Mouse (Mus musculus) bone marrow, adult 2 months (tissue): ENCODE data around the gene Akap11.

ENCODE experiments used
- CTCF ChIP-seq: fragments of 200-500 bp; IDR thresholded peaks from 2 replicates; pipeline ENCODE4 v1.5.1; 2011; ENCODE audit warnings: low read length, control low read depth; ENCODE audit not compliant: control insufficient read depth, insufficient read depth
- POLR2A ChIP-seq: fragments of 200-500 bp; IDR thresholded peaks from 2 replicates; pipeline ENCODE4 v1.6.1; 2011; ENCODE audit warnings: low read depth, mild to moderate bottlenecking, control low read depth, low read length, borderline replicate concordance; ENCODE audit not compliant: control insufficient read depth

DNA sequence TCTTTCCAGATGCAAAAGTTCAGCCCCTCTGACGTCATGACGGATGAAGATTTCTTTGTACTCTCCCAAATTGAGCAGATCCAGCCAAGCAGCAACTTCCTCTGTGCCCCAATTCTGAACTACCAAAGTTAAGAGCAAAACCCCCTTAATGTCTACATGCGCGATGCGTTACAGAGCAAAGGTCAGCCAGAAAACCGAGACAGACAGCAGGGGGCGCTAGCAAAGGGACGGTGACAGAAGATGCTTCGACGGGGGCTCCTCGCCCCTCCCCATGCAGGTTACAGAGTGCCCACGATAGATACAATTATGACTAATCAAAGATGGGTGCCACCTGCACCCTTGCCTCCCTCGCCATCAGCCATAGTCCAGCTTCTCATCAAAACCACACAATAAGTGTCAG is 39.3 kb upstream of the Akap11 start:
- TF ChIP-seq CTCF, result peak; percentile 16; the same call in 1 of the 2 replicates
- no peak for TF ChIP-seq POLR2A
